Mouse (Mus musculus) midbrain, embryonic 15.5 days (tissue): ENCODE data around the gene Zfp385a. TPM values are rescaled to one million over a fixed set of nuclear protein-coding genes. Genes with fewer than 3 reads are reported as not detected.
A peak's percentile ranks its signal among the peaks of the same experiment; 100 is the strongest.

Experiments
- ATAC-seq: fragments of 200-750 bp; cut with Nextera tagmentation; replicated peaks from 2 replicates; pipeline ENCODE4 v1.8.0; 2017; ENCODE audit warnings: moderate TSS enrichment
- H3K27ac ChIP-seq: fragments of 300-500 bp; sonication (generic); 2 replicates; pipeline ENCODE4 v1.5.1; 2015; ENCODE audit warnings: mild to moderate bottlenecking, inconsistent platforms
- H3K27me3 ChIP-seq: fragments of 300-500 bp; sonication (generic); replicated peaks from 2 replicates; pipeline ENCODE4 v1.6.1; 2015; ENCODE audit warnings: inconsistent platforms
- H3K36me3 ChIP-seq: fragments of 300-500 bp; sonication (generic); replicated peaks from 2 replicates; pipeline ENCODE4 v1.6.1; 2015; ENCODE audit warnings: inconsistent platforms
- H3K4me1 ChIP-seq: fragments of 300-500 bp; sonication (generic); 2 replicates; pipeline ENCODE4 v1.6.1; 2015; ENCODE audit warnings: inconsistent platforms
- H3K4me2 ChIP-seq: fragments of 300-500 bp; sonication (generic); 2 replicates; pipeline ENCODE4 v1.6.1; 2015; ENCODE audit warnings: inconsistent platforms, mild to moderate bottlenecking, moderate library complexity
- H3K4me3 ChIP-seq: fragments of 300-500 bp; sonication (generic); 2 replicates; pipeline ENCODE4 v1.5.1; 2015; ENCODE audit warnings: mild to moderate bottlenecking, inconsistent platforms
- H3K9ac ChIP-seq: fragments of 300-500 bp; sonication (generic); 2 replicates; pipeline ENCODE4 v1.6.1; 2015; ENCODE audit warnings: mild to moderate bottlenecking, inconsistent platforms
- H3K9me3 ChIP-seq: fragments of 300-500 bp; sonication (generic); 2 replicates; pipeline ENCODE4 v1.6.1; 2016; ENCODE audit warnings: inconsistent platforms
- WGBS: fragments of 180-500 bp; shearing (Covaris S2); methylation state at CpG from one replicate; pipeline ENCODE4 v1.1.7; 2015; ENCODE audit warnings: mixed read lengths; 5-methylcytosine and 5-hydroxymethylcytosine counted together
- polyA plus RNA-seq: library from polyadenylated mRNA; unstranded; fragments of >200 nt; fragmentation: Nextera tagmentation; extraction: Ambion mirVana; gene quantifications from 2 replicates; pipeline ENCODE4 v1.2.1, GENCODE M21; 2015

Zfp385a gene
- polyA plus RNA-seq, 1 experiment from 2014 or later, result 24.4 TPM

- H3K4me1 ChIP-seq, result no peaks in the 10 kb centered on the region
- no peak overlapping the region for H3K27ac ChIP-seq
- 89% methylated on average over 5 of the region's 5 CpGs for WGBS
- no peak overlapping the region for H3K4me2 ChIP-seq
- no peak overlapping the region for H3K9ac ChIP-seq
- no peaks in the 10 kb centered on the region for H3K9me3 ChIP-seq
- ATAC-seq, result no peak
- H3K27me3 ChIP-seq, result no peaks in the 10 kb centered on the region
- H3K36me3 ChIP-seq, result no peaks in the 10 kb centered on the region
- H3K4me3 ChIP-seq, result no peak overlapping the region
These were observed 20.1 kb upstream of the Zfp385a start for GRCm38 (mm10) chr15:103359869-103360602.

DNA sequence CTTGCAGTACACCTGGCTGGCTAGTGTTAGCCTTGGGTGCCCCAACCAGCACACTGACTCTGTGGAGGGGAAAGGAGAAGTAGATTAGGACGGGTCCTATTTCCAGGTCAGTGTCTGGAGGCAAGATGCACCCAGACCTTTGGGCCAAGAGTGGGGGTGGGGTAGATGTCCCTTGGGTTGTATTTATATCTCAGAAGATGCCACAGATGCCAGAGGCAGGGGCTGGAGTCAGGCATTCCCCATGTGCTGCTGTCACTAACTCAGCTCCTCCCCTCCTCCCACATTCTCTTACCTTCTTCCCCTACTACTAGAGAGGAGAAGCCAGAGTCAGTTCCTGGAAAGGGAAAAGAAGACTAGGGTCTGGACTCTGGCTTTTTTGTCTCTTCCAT is 19.2 kb upstream of the Zfp385a start:
- H3K4me3 ChIP-seq, result no peak overlapping the region
- 86% methylated on average over 1 of the region's 1 CpGs for WGBS
- no peak overlapping the region for H3K27ac ChIP-seq
- no peaks in the 10 kb centered on the region for H3K9me3 ChIP-seq
- no peak overlapping the region for H3K9ac ChIP-seq
- H3K4me1 ChIP-seq, result no peaks in the 10 kb centered on the region
- ATAC-seq, result 0 out of 2 replicates have a peak, but pooled peaks have one; percentile 31
- H3K27me3 ChIP-seq, result no peaks in the 10 kb centered on the region
- H3K36me3 ChIP-seq, result no peaks in the 10 kb centered on the region
- no peak overlapping the region for H3K4me2 ChIP-seq

DNA sequence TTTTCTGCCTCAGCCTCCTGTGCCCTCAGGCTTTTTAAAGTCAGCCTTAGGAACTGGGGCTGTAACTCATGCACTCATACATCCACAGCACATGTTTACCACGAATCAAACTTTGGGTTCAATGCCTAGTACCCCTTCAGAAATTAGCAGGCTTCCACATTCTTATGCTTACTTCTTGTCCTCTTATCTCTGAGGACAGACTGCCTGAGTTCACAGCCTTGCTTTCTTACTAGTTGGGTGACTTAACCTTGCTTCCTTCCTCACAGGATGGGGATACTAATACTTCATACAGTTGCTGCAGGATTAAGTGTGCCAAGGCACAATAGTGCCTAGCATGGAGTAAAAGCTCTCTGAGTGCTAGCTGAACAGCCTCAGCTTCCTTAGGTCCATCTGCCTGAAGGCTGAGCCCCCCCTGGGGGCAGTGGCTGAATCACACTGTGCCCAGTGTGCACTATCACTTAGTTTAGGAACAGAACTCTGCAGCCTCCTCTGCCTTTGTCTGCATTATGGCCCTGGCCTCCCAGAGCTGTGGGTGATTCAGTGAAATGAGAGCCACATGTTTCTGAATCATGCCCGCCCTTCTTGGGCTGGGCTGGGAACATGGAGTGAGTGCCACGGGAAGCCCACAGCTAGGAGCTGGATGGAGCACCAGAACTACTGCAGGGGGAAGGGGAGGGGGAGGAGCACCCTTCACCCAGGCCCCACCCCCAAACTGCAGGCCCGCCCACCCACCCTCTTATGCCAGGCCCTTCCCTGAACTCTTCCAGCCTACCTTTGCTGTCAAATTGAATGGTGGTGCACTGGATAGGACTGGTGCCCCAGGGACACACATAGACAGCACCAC is 18.6 kb upstream of the Zfp385a start:
- no peaks in the 10 kb centered on the region for H3K9me3 ChIP-seq
- 50% methylated on average over 4 of the region's 4 CpGs for WGBS
- ATAC-seq, result 0 out of 2 replicates have a peak, but pooled peaks have one; percentile 12

DNA sequence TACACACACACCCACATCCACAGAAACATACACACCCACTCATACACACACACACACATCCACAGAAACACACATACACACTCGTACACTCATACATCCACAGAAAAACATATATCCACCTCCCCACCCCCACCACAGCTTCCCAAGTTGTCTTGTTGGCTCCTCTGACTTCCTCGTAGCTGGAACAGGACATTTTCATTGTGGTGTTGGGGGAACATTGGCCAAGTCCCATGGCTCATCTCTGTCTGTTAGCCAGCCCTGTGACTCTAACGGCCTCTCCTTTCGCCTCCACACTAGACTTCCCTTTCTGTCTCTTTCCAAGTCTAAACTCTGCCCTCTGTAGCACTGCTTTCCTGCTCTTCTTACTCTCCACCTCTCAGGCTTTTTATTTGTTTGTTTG is 17.9 kb upstream of the Zfp385a start:
- H3K4me2 ChIP-seq, result no peak overlapping the region
- no peak for ATAC-seq
- H3K27ac ChIP-seq, result no peak overlapping the region
- no peaks in the 10 kb centered on the region for H3K27me3 ChIP-seq
- H3K4me1 ChIP-seq, result no peaks in the 10 kb centered on the region
- no peaks in the 10 kb centered on the region for H3K9me3 ChIP-seq
- 93% methylated on average over 4 of the region's 4 CpGs for WGBS
- no peaks in the 10 kb centered on the region for H3K36me3 ChIP-seq
- H3K4me3 ChIP-seq, result no peak overlapping the region
- no peak overlapping the region for H3K9ac ChIP-seq

More for the DNA sequence above, 18.6 kb upstream of the Zfp385a start:
- H3K4me2 ChIP-seq, result no peak overlapping the region
- H3K4me1 ChIP-seq, result no peaks in the 10 kb centered on the region
- no peak overlapping the region for H3K4me3 ChIP-seq
- H3K36me3 ChIP-seq, result no peaks in the 10 kb centered on the region
- no peaks in the 10 kb centered on the region for H3K27me3 ChIP-seq
- H3K9ac ChIP-seq, result no peak overlapping the region
- H3K27ac ChIP-seq, result no peak overlapping the region

- no peaks in the 10 kb centered on the region for H3K27me3 ChIP-seq
- H3K36me3 ChIP-seq, result no peaks in the 10 kb centered on the region
- no peak overlapping the region for H3K4me3 ChIP-seq
- no peak overlapping the region for H3K9ac ChIP-seq
- H3K4me1 ChIP-seq, result no peaks in the 10 kb centered on the region
- H3K9me3 ChIP-seq, result no peaks in the 10 kb centered on the region
- H3K4me2 ChIP-seq, result no peak overlapping the region
- 78% methylated on average over 4 of the region's 4 CpGs for WGBS
- ATAC-seq, result no peak
- no peak overlapping the region for H3K27ac ChIP-seq
These were observed 16.2 kb upstream of the Zfp385a start for GRCm38 (mm10) chr15:103356130-103356529.

GRCm38 (mm10) chr15:103355420-103355819 is 15.5 kb upstream of the Zfp385a start:
- no peaks in the 10 kb centered on the region for H3K9me3 ChIP-seq
- no peaks in the 10 kb centered on the region for H3K27me3 ChIP-seq
- H3K4me3 ChIP-seq, result no peak overlapping the region
- no peak overlapping the region for H3K4me2 ChIP-seq
- ATAC-seq, result no peak
- no peak overlapping the region for H3K27ac ChIP-seq
- 86% methylated on average over 4 of the region's 4 CpGs for WGBS
- no peaks in the 10 kb centered on the region for H3K4me1 ChIP-seq
- no peak overlapping the region for H3K9ac ChIP-seq
- H3K36me3 ChIP-seq, result no peaks in the 10 kb centered on the region

- 98% methylated on average over 2 of the region's 2 CpGs for WGBS
- Histone ChIP-seq H3K4me1 (no peaks in the 10 kb centered on the region), H3K4me2 (no peak overlapping the region), H3K27ac (no peak overlapping the region), H3K4me3 (no peak overlapping the region), H3K9ac (no peak overlapping the region), H3K27me3 (no peaks in the 10 kb centered on the region), H3K9me3 (no peaks in the 10 kb centered on the region), H3K36me3 (no peaks in the 10 kb centered on the region)
- no peak for ATAC-seq
These were observed 14.8 kb upstream of the Zfp385a start for GRCm38 (mm10) chr15:103354690-103355089.

GRCm38 (mm10) chr15:103353511-103354256 is 13.8 kb upstream of the Zfp385a start:
- Histone ChIP-seq H3K9ac (no peak overlapping the region), H3K4me2 (no peak overlapping the region), H3K36me3 (no peaks in the 10 kb centered on the region), H3K9me3 (no peaks in the 10 kb centered on the region), H3K4me1 (no peaks in the 10 kb centered on the region), H3K27ac (no peak overlapping the region), H3K27me3 (no peaks in the 10 kb centered on the region), H3K4me3 (no peak overlapping the region)
- no peak for ATAC-seq
- 92% methylated on average over 11 of the region's 11 CpGs for WGBS

DNA sequence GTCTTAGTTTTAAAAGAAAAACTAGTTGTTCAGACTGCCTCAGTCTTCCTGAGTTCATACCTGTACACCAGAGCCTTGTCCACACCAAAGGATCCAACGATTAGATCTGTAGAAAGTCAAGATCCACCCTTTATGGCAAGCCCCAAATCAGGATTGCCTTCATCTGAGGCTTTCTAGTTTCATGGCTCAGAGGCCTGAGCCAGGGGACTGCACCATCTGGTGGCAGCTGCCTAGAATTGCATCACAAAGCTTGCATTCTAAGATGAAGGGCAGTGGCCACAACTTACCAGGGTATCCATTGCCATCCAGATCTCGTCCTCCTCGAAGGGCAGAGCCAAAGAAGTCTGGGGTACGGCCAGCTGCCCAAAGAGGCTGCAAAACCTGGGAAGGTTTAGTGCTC is 13.0 kb upstream of the Zfp385a start:
- Histone ChIP-seq H3K4me3 (no peak overlapping the region), H3K27me3 (no peaks in the 10 kb centered on the region), H3K4me2 (no peak overlapping the region), H3K9me3 (no peaks in the 10 kb centered on the region), H3K36me3 (no peaks in the 10 kb centered on the region), H3K4me1 (no peaks in the 10 kb centered on the region), H3K9ac (no peak overlapping the region), H3K27ac (no peak overlapping the region)
- ATAC-seq, result 0 out of 2 replicates have a peak, but pooled peaks have one; percentile 5
- WGBS, result 40% methylated on average over 4 of the region's 4 CpGs

DNA sequence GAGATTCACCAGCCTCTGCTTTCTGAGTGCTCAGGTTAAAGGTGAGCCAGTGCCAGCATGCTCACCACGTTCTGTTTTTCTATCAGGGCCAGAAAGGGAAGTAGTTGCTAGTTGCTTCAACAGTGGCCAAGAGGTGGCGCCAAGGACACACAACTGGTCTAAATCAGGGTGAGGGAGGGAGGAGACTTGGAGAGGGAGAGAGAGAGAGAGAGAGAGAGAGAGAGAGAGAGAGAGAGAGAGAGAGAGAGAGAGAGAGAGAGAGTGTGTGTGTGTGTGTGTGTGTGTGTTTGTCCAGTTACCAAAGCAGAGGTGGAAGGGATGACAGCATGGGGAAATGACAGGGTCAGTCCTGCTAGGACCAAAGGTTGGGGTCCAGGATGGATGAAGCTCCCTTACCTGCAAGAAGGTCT is 7.4 kb upstream of the Zfp385a start:
- Histone ChIP-seq H3K27ac (no peak overlapping the region), H3K36me3 (no peaks in the 10 kb centered on the region), H3K4me3 (no peak overlapping the region), H3K4me2 (no peak overlapping the region), H3K27me3 (no peaks in the 10 kb centered on the region), H3K4me1 (peaks cover 6% of the 10 kb centered on the region; the same call in 1 of the 2 replicates), H3K9ac (no peak overlapping the region), H3K9me3 (no peaks in the 10 kb centered on the region)
- ATAC-seq, result 0 out of 2 replicates have a peak, but pooled peaks have one; percentile 21
- WGBS, result 3% methylated on average over 2 of the region's 2 CpGs

DNA sequence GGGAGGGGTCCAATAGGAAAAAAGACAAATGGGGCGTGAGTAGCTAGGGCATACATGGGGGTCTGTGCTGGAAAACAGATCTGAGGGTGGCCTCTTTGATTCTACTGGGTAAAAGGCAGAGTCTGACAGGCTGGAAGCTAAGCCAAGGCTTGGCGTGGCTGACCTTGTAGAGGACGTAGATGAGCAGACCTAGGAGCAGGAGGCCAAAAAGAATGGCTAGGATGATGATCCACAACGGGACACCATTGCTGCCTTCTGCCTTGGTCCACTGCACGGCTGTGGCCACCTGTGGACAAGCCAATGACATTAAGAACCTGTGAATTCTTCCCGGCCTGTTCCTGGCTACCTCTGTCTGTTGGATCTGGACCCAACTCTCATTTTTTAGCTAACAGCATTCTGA is 5.9 kb upstream of the Zfp385a start:
- Histone ChIP-seq H3K9ac (no peak overlapping the region), H3K27me3 (0 out of 2 replicates have a peak, but pooled peaks cover 4% of the 10 kb centered on the region), H3K27ac (no peak overlapping the region), H3K4me3 (no peak overlapping the region), H3K4me1 (peaks cover 17% of the 10 kb centered on the region), H3K9me3 (no peaks in the 10 kb centered on the region), H3K36me3 (no peaks in the 10 kb centered on the region), H3K4me2 (no peak overlapping the region)
- 87% methylated on average over 6 of the region's 6 CpGs for WGBS
- no peak for ATAC-seq

DNA sequence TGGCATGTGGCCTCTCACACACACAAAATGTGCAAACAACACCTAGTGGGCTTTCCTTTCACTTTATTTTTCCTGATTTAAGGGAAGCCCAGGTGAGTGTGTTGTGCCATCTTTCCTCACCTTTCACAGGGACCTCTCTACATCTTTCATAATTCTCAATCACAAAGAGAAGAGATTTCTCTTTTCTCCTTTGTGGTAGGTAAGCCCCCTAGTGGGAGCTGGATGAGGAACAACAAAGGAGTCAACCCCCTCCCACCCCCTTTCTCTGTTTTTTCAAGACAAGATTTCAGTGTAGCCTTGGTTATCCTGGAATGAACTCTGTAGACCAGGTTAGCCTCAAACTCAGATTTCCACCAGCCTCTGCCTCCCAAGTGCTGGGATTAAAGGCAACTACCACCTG is 3.7 kb upstream of the Zfp385a start:
- no peaks in the 10 kb centered on the region for H3K9me3 ChIP-seq
- H3K36me3 ChIP-seq, result no peaks in the 10 kb centered on the region
- H3K4me1 ChIP-seq, result peaks cover 36% of the 10 kb centered on the region
- no peak overlapping the region for H3K4me2 ChIP-seq
- no peak overlapping the region for H3K27ac ChIP-seq
- H3K9ac ChIP-seq, result no peak overlapping the region
- ATAC-seq, result no peak
- H3K4me3 ChIP-seq, result no peak overlapping the region
- 0 out of 2 replicates have a peak, but pooled peaks cover 4% of the 10 kb centered on the region for H3K27me3 ChIP-seq
